Mouse (Mus musculus) splenic B cell, adult 2 months (primary cell): ENCODE data around the gene Pdgfc.

ENCODE experiments used
- DNase-seq: peaks from one replicate; pipeline ENCODE4 v3.0.0-alpha.2; 2011; ENCODE audit warnings: low read depth, low spot score
- H3K27me3 ChIP-seq: 2 replicates; pipeline ENCODE4 v1.6.1; 2012; ENCODE audit warnings: mild to moderate bottlenecking, low read length, moderate library complexity, mixed read lengths; ENCODE audit not compliant: control insufficient read depth, poor library complexity, insufficient read depth, severe bottlenecking
- H3K36me3 ChIP-seq: 2 replicates; pipeline ENCODE4 v1.6.1; 2012; ENCODE audit warnings: mild to moderate bottlenecking, low read length, moderate library complexity, mixed read lengths; ENCODE audit not compliant: control insufficient read depth, poor library complexity, insufficient read depth, severe bottlenecking

The Pdgfc gene

DNA sequence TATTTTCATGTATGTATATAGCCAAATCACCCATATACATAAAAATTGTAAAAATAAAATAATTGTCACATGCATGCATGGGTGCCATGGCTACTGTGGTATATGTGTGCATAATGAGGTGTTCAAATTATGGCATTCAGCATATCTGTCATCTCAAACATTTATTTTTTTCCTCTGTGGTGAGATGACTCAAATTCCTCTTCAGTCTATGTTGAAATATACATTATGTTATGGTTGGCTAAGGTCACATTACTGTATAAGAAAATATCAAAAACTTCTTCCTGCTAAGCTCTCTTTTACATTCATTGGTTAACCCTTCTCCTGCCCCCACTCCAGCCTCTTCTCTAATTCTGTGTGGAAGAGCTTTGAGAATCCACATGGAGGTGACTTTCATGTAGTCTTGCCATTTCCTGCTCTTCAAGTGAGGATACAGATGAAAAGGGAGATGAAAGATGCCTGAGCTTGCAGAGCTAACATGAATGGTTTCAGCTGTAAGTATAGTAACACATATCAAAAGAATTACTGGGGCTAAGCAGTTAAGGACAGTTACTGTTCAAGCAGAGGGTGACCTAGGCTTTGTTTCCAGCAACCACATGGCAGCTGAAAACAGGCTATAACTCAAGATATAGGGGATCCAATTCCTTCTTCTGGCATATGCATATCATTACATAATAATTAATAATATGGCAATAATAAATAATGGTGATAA is 124.4 kb downstream of the Pdgfc start:
- Histone ChIP-seq H3K27me3 (no peaks in the 10 kb centered on the region), H3K36me3 (no peaks in the 10 kb centered on the region)
- no peak for DNase-seq

DNA sequence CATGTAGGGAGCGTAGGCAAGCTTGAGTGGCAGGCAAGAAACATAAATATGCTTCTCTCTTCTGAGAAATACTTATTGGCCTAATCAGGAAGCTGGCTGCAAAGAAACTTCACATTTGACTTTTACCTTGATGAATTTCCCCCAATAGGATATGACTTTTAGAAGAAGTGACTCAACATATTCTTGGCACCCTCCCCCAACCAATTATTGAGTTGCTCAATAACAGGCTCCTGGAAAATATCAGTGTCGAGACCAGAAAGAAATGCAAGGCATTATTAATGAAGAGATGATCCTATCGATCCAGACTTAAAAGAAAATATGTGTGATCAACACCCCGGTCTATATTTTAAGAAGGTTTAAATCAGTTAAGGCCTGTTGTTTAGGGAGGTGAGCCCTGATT is 125.9 kb downstream of the Pdgfc start:
- Histone ChIP-seq H3K36me3 (no peaks in the 10 kb centered on the region), H3K27me3 (no peaks in the 10 kb centered on the region)
- DNase-seq = no peak

DNA sequence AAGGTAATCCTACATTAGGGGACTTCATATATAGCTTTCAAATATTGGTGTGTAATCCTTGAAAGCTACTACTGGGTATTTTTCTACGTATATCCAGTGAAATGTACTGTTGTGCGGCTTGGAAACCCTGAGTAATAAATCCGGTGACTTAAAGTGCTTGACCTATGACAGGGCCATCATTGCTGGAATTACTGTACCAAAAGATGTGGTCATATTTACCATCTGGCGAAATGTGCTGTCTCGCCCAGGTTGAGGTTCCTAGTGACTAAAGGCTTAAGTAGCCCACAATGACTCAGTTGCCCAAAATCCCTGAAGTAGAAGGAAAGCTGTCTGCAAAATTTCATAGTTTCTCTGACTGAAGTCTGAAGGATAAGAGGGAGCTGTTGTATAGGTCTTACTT is 127.9 kb downstream of the Pdgfc start:
- DNase-seq = no peak
- Histone ChIP-seq H3K36me3 (no peaks in the 10 kb centered on the region), H3K27me3 (no peaks in the 10 kb centered on the region)

DNA sequence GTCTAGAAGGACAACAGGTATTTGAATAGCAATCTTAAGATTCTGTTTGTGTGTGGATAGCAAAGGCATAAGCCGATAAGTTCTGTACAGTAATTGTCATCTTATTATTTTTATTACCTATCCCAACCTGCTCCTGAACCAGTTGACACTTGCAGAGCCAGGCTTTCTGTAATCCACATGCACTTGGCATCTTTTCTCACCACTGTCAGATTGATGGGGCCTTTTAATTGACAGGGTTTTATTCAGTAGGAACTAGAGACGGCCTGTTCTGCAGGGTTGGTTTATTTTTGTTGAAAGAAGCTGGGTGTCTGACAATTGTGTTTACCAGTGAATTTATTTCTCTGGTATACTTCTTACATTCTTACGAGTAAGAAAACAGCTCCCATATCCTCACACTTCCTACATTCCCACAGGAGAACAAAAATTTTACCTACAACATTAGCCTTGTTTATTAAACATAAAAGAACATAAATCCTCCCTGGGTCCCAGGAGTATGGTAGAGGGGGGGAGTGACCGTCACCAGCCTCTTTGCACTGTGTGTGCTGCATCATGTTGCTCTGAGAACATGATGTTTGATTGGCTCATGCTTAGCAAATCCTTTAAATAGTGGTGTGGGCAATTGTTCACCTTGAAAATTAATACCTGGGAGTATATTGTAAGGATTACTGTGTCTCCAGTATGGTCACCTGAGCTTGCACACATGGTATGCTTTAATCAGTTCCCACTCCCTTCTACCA is 134.0 kb downstream of the Pdgfc start:
- no peaks in the 10 kb centered on the region for H3K27me3 ChIP-seq
- H3K36me3 ChIP-seq = no peaks in the 10 kb centered on the region
- DNase-seq = no peak

DNA sequence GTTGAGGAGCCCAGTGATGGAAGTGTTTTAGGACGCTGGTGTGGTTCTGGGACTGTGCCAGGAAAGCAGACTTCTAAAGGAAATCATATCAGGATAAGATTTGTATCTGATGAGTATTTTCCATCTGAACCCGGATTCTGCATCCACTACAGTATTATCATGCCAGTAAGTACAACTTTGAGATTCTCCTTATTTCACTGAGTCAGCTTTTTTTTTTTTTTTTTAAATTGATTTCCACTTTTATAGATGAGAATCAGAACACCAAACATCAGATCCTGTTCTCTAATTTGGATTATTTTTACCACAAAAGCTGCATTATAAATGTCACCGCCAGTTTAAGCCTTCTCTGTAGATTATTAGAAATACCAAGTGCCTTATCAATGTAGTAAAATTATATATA is 138.6 kb downstream of the Pdgfc start:
- Histone ChIP-seq H3K27me3 (no peaks in the 10 kb centered on the region), H3K36me3 (no peaks in the 10 kb centered on the region)
- DNase-seq = no peak

DNA sequence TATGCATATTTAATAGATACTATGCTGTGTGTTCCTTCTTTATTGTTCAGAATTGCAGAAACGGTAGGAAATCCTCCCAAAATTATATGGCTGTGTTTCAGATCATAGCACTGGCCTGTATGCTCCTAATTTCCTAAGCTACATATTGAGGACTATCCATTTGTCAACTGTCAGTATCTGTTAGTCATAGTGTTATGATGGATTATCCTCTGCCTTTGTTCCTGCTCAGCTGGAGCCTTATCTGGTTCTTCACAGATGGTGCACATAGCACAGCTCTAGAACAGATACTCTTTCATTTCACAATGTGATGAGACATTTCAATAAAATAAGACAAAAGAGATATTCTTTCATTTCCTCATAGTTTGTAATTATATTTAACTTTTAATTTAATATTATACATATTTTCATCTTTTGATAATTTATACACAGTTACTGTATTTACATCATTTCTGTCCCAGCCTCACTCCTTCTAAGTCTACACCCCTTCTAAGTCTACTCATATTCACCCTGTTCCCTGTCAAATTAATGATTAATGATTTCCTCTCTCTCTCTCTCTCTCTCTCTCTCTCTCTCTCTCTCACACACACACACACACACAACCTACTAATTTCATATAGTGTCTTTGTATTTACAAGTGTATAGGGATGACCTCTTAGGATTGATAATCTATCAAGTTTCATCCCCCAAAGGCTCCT is 145.2 kb downstream of the Pdgfc start:
- H3K36me3 ChIP-seq = no peaks in the 10 kb centered on the region
- H3K27me3 ChIP-seq = no peaks in the 10 kb centered on the region
- no peak for DNase-seq

DNA sequence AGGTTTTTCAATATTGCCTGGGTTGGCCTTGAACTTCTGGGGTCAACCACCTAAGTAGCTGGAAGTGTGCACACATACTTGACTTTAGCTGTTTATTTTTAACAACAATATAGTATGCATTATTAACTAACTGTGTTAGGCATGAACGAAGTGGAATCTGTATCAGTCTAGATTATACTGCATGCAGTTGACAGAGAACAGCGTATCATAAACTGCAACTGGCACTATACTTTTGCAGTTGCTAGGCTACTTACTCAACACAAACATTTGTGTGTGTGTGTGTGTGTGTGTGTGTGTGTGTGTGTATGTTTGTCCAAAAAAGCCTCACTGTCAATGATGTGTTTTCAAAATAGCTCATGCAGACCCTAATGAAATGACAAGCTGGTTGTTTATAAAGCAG is 160.7 kb downstream of the Pdgfc start:
- no peaks in the 10 kb centered on the region for H3K36me3 ChIP-seq
- H3K27me3 ChIP-seq = no peaks in the 10 kb centered on the region

DNA sequence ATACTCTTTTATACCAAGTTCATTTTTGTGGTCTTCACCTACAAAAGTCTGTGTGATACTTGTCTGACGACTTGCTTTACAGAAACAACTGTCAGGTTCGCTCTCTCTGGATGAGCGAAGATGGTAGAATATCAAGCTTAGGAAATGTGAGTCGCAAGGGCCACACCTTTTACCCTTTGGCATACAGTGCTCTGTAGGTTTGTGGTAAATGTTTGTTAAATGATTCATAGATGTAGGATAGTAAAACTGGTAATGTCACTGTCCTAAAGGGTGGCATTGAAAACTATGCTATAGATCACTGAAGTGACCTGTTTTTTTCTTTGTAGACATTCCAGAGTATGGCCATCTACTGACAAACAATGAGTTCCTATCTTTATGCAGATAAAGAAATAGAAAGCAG is 161.4 kb downstream of the Pdgfc start:
- Histone ChIP-seq H3K36me3 (no peaks in the 10 kb centered on the region), H3K27me3 (no peaks in the 10 kb centered on the region)
- DNase-seq = no peak

More for the DNA sequence above, 160.7 kb downstream of the Pdgfc start:
- DNase-seq = no peak

DNA sequence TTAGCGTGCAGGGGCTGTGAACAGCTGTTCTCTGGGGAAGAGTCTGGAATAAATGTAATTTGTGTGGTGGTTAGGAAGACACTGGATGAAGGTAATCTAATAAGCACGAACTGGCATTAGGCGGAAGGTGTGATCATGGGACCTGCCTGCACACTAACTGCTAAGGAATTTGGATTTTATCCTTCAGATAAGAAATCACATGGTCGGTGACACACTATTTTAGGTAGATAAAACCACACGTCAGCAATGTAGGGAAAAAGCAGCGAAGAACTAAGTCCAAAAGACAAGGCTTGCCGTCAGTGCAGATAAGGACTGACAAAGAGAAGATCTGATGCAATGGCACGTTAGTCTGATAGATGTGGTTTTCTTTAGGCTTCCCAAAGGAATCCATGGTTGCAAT is 164.4 kb downstream of the Pdgfc start:
- no peak for DNase-seq
- Histone ChIP-seq H3K36me3 (no peaks in the 10 kb centered on the region), H3K27me3 (no peaks in the 10 kb centered on the region)

DNA sequence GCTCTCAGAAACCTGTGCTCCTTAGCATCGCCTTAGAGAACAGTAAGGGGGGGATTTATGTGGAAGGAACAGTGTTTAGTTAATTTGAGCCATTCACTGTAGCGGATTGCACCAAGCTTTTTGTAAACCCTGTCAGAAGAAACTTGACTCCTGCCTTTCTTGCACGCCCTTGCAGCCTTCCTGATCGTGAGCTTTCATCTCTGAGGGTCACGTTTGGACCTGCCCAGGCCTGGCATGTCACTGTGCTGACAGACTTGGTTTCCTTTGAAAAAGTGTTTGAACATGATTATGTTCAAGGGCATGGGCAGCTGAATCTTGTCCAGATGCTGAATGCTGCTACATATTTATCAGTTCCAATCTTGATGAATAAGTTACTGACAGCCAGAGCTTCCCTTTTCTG is 169.0 kb downstream of the Pdgfc start:
- no peaks in the 10 kb centered on the region for H3K36me3 ChIP-seq
- DNase-seq = no peak
- no peaks in the 10 kb centered on the region for H3K27me3 ChIP-seq

DNA sequence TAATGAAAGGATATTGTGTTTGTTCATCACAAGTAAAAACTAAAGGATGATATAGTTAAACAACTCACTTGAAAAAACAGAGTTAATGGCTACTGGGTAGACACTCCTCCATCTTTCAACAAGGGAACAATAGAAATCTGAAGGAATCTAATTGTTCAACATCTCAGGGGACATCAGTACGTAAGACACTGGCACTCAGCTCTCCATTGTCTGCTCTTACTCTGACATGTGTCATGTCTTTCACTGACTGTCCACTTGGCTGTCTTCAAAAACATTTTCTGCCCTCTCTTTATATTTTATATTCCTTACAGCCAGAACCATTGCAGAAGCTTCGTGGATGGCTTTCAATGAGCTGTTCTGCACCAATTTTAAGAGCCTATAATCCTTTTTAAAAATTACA is 172.0 kb downstream of the Pdgfc start:
- Histone ChIP-seq H3K27me3 (no peaks in the 10 kb centered on the region), H3K36me3 (no peaks in the 10 kb centered on the region)
- no peak for DNase-seq

DNA sequence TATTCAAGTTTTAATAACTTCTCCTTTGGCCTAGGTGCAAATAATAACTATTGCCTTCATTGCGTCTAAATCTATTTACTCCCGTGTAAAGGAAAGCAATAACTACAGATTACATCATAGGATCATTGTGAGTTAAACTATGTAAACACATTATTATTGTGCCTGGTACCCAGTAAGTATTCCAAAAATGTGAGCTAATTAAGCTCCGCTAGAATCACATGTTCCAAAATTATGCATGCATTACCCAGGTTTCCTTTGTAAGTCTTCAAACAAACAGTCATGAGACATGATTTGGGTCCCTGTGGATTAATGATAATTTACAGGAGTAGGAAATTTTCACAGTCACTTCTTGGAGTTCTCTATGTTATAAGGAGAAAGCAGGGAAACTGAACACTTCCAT is 174.9 kb downstream of the Pdgfc start:
- no peak for DNase-seq
- no peaks in the 10 kb centered on the region for H3K36me3 ChIP-seq

DNA sequence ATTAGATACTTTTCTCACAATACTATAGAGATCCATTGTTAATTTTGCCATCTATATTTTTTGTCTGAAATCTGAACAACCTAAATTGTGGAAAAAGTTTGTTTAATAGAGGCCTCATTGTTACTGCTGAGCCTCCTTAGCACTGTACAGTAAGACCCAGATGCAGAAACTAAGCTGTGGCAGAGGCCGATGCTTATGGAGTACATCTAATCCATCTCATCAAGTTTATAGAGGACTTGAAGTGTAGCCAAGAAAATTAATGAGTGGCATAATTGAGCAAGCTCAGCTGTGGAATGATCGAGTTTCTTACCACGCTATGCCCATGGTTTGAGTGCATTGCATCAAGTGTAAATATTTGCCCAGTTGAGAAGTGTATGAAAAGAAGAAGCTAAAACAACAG is 175.4 kb downstream of the Pdgfc start:
- H3K27me3 ChIP-seq = no peaks in the 10 kb centered on the region
- no peaks in the 10 kb centered on the region for H3K36me3 ChIP-seq
- no peak for DNase-seq

More for the DNA sequence above, 174.9 kb downstream of the Pdgfc start:
- H3K27me3 ChIP-seq = no peaks in the 10 kb centered on the region

DNA sequence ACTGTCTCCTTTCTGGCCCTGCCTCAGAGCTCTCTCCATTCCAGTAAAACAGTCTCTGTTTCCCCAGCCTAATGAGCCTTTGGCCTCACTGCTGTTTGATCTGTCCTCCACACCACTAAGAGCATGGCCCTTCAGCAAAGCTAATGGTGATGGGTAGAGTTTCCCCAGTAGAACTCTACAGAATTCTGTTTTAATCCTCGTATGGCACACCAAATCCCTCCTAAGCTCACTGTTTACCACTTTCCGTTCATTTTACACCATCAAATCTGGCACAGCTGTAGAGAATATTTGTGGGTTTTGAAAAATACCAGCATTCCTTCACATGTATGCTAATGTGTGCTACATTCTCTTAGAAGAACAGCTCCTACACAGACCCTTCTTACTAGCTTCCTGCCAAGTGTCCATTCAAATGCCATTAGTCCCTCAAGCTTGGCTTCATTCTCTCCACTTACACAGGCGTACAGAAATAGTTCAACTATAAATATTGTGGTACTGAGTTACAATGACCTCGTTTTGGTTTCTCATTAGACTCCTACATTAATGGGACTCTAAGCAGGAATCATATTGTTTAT is 179.4 kb downstream of the Pdgfc start:
- no peaks in the 10 kb centered on the region for H3K27me3 ChIP-seq
- H3K36me3 ChIP-seq = no peaks in the 10 kb centered on the region
- DNase-seq = no peak

DNA sequence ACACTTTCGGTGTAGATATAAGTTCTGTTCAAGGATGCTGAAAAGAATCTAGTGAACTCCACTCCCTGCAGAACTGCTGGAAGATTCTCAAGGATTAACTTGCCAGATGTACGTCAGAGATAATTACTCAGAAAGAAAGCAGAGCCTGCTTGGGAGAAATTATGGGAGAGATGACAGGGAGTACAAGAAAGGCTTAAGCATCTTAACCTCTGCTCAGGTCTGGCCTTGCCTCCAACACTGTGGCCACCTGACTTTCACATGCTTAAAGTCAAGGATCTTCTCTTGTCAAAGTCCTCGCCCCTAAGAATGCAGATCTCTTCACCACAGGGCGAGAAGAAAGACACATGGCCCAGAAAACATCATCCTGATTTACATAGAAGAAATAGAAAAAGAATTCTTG is 185.5 kb downstream of the Pdgfc start:
- DNase-seq = no peak
- no peaks in the 10 kb centered on the region for H3K27me3 ChIP-seq
- H3K36me3 ChIP-seq = no peaks in the 10 kb centered on the region
